In the genomic region with DNA sequence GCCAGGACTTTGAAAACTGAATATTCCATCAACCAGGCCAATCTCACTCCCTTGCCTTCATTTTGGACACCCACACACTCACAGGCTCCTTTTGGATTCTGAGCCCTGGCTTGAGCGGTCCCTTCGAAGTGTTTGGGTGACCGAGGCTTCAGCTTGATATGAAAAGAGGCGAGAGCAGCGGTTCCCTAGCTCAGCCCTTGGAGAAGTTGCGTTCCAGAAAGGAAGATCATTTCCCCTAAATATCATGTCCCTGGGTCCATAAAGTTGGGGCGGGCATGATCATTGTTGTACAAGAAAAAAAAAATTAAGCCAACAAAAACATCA, we compare ENCODE assay signal across 8 mouse cellular contexts. TPM values are rescaled to one million over a fixed set of nuclear protein-coding genes. Genes with fewer than 3 reads are reported as not detected.
A peak's percentile ranks its signal among the peaks of the same experiment; 100 is the strongest.
DNase-seq lines count a peak whose midpoint lies in the region; ATAC-seq and TF ChIP-seq lines count a peak whose summit lies in the region.

No protein-coding gene starts in this region.

- H3K27ac ChIP-seq in lung, embryonic 16.5 days (ENCODE audit: low read length), result peak overlapping the region; percentile 50
- peak overlapping the region; percentile 98 for H3K27ac ChIP-seq in forebrain, embryonic 10.5 days
- peak overlapping the region; percentile 89 for H3K27ac ChIP-seq in limb, embryonic 12.5 days
- H3K27ac ChIP-seq in olfactory bulb, adult 2 months (ENCODE audit: insufficient read depth, low read depth, low read length), result peak overlapping the region; percentile 81; the same call in 1 of the 2 replicates

- no peaks in the 10 kb centered on the region for H3K9me3 ChIP-seq in lung, embryonic 16.5 days (ENCODE audit: control insufficient read depth, low read length)
- no peaks in the 10 kb centered on the region for H3K9me3 ChIP-seq in forebrain, embryonic 10.5 days
- no peaks in the 10 kb centered on the region for H3K9me3 ChIP-seq in limb, embryonic 12.5 days

- 4% methylated on average over 7 of the region's 7 CpGs for WGBS in lung, embryonic 16.5 days
- WGBS in forebrain, embryonic 10.5 days, result 7% methylated on average over 7 of the region's 7 CpGs
- WGBS in limb, embryonic 12.5 days, result 1% methylated on average over 7 of the region's 7 CpGs
- WGBS in olfactory bulb, adult 2 months, result 3% methylated on average over 7 of the region's 7 CpGs

- H3K4me3 ChIP-seq in lung, embryonic 16.5 days (ENCODE audit: low read length), result peak overlapping the region; percentile 81
- H3K4me3 ChIP-seq in forebrain, embryonic 10.5 days, result peak overlapping the region; percentile 93
- H3K4me3 ChIP-seq in limb, embryonic 12.5 days (replicated peaks), result peak overlapping the region; percentile 87
- peak overlapping the region; percentile 96 for H3K4me3 ChIP-seq in olfactory bulb, adult 2 months (ENCODE audit: insufficient read depth, low read depth, low read length)

- DNase-seq in lung, adult 18-20 months, result no peak
- no peak for DNase-seq in forebrain, embryonic 10.5 days (ENCODE audit: extremely low spot score, low spot score)
- DNase-seq in cerebellum, adult 11 months, result no peak
- no peak for DNase-seq in adrenal gland, adult (ENCODE audit: inconsistent age in 2 of 2, low spot score in 1 of 2)
- DNase-seq in spleen, postnatal 10 days (ENCODE audit: low spot score in 2 of 2), result no peak

- H3K4me2 ChIP-seq in lung, embryonic 16.5 days (ENCODE audit: low read depth, low read length), result peak overlapping the region; percentile 69
- peak overlapping the region; percentile 64 for H3K4me2 ChIP-seq in limb, embryonic 12.5 days

- H3K27me3 ChIP-seq in lung, embryonic 16.5 days (ENCODE audit: control insufficient read depth, insufficient read depth, low read depth, low read length), result no peaks in the 10 kb centered on the region
- peaks cover 16% of the 10 kb centered on the region for H3K27me3 ChIP-seq in forebrain, embryonic 10.5 days (ENCODE audit: poor library complexity, severe bottlenecking)
- H3K27me3 ChIP-seq in limb, embryonic 12.5 days, result 0 out of 2 replicates have a peak, but pooled peaks cover 6% of the 10 kb centered on the region

- H3K9ac ChIP-seq in lung, embryonic 16.5 days (ENCODE audit: low read length), result peak overlapping the region; percentile 87
- H3K9ac ChIP-seq in limb, embryonic 12.5 days (replicated peaks), result peak overlapping the region; percentile 90

- peaks cover 2% of the 10 kb centered on the region; the same call in 1 of the 2 replicates for H3K4me1 ChIP-seq in lung, embryonic 16.5 days (replicated peaks; ENCODE audit: control insufficient read depth, insufficient read depth, low read length)
- peaks cover 37% of the 10 kb centered on the region for H3K4me1 ChIP-seq in forebrain, embryonic 10.5 days
- H3K4me1 ChIP-seq in limb, embryonic 12.5 days (replicated peaks), result peaks cover 14% of the 10 kb centered on the region
- H3K4me1 ChIP-seq in olfactory bulb, adult 2 months (ENCODE audit: control insufficient read depth, insufficient read depth, low read length), result peaks cover 2% of the 10 kb centered on the region; the same call in 1 of the 2 replicates

- TF ChIP-seq CTCF in olfactory bulb, adult 2 months (IDR thresholded peaks at IDR 0.05; ENCODE audit: insufficient read depth, low read depth, low read length), result no peak

- no peak for TF ChIP-seq POLR2A in olfactory bulb, adult 2 months (IDR thresholded peaks at IDR 0.05; ENCODE audit: insufficient read depth, low read depth, low read length)

- no peaks in the 10 kb centered on the region for H3K36me3 ChIP-seq in lung, embryonic 16.5 days (ENCODE audit: control insufficient read depth, insufficient read depth, low read length)
- H3K36me3 ChIP-seq in forebrain, embryonic 10.5 days (replicated peaks), result peaks cover 4% of the 10 kb centered on the region; the same call in 1 of the 2 replicates
- H3K36me3 ChIP-seq in limb, embryonic 12.5 days, result peaks cover 3% of the 10 kb centered on the region; the same call in 1 of the 2 replicates

- no peak for ATAC-seq in lung, embryonic 16.5 days (ENCODE audit: low read depth)
- ATAC-seq in limb, embryonic 12.5 days (ENCODE audit: insufficient number of reproducible peaks, insufficient read depth, low FRiP score, low TSS enrichment, low read depth), result no peak

RNA-seq across cellular contexts. Expression of gene Tcp11l1, which starts 0.5 kb away (rescaled TPM):
- polyA plus RNA-seq in lung, embryonic 16.5 days (2015; fragmentation: Nextera tagmentation; extraction: Ambion mirVana), result 20.1 and 22.8 TPM in 2 replicates
- polyA plus RNA-seq in forebrain, embryonic 10.5 days (2016; fragmentation: Nextera tagmentation; extraction: Ambion mirVana), result 54.2 and 54.7 TPM in 2 replicates
- polyA plus RNA-seq in limb, embryonic 12.5 days (2016; fragmentation: Nextera tagmentation; extraction: Ambion mirVana), result 77.5 and 79.3 TPM in 2 replicates
- polyA plus RNA-seq in olfactory bulb, adult 2 months (2012; ENCODE audit: insufficient read depth, insufficient read length, low replicate concordance, missing spikeins), result not detected in 2 replicates

RNA-seq across cellular contexts. Expression of gene Pin1rt1, which starts 3.7 kb away (rescaled TPM):
- polyA plus RNA-seq in lung, embryonic 16.5 days (2015; fragmentation: Nextera tagmentation; extraction: Ambion mirVana), result 0.18 and 0.21 TPM in 2 replicates
- polyA plus RNA-seq in forebrain, embryonic 10.5 days (2016; fragmentation: Nextera tagmentation; extraction: Ambion mirVana), result 0.12 and 0.14 TPM in 2 replicates
- polyA plus RNA-seq in limb, embryonic 12.5 days (2016; fragmentation: Nextera tagmentation; extraction: Ambion mirVana), result 0.24 TPM in 1 of 2 replicates, not detected in the other
- not detected in 2 replicates for polyA plus RNA-seq in olfactory bulb, adult 2 months (2012; ENCODE audit: insufficient read depth, insufficient read length, low replicate concordance, missing spikeins)

RNA-seq across cellular contexts. Expression of gene Depdc7, which starts 30.2 kb away (rescaled TPM):
- 7.5 and 8.0 TPM in 2 replicates for polyA plus RNA-seq in lung, embryonic 16.5 days (2015; fragmentation: Nextera tagmentation; extraction: Ambion mirVana)
- 3.2 and 3.7 TPM in 2 replicates for polyA plus RNA-seq in forebrain, embryonic 10.5 days (2016; fragmentation: Nextera tagmentation; extraction: Ambion mirVana)
- 4.0 and 4.5 TPM in 2 replicates for polyA plus RNA-seq in limb, embryonic 12.5 days (2016; fragmentation: Nextera tagmentation; extraction: Ambion mirVana)
- not detected in 2 replicates for polyA plus RNA-seq in olfactory bulb, adult 2 months (2012; ENCODE audit: insufficient read depth, insufficient read length, low replicate concordance, missing spikeins)
